Mouse (Mus musculus): ENCODE measurements at regions not wholly inside any gene's neighbourhood (a gene's known extent, or its start where the extent isn't known, plus 50 kb on each side); places are given as distances from the start of the nearest gene placed in this dataset.

DNA sequence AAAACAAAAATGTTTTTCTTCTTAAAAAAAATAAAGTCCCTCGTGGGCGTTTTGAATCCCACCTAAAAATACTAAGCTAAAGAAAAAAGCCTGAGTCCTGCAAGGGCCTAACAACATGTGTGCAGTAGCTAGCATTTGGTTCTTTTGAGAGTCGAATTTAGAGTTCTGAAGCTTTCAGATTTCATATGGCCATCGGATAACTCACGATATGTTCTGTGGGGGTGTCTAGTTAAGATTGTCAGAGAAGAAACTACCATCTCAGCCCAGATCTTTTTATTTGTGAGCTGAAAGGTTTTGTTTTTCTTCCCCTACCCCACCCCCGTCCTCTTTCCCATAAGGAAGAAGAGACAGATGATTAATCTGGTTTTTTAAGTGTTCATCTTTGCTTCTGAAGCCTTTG is 327.8 kb downstream of the Slc4a3 start:
- ATAC-seq (ENCODE audit: low FRiP score) (no peak), DNase-seq (ENCODE audit: low spot score) (no peak)
- no peaks in the 10 kb centered on the region for H3K4me1 ChIP-seq (ENCODE audit: insufficient read depth, low read length)
- H3K9ac ChIP-seq (replicated peaks; ENCODE audit: low read length, poor library complexity, severe bottlenecking) = no peak overlapping the region
- H3K27ac ChIP-seq (ENCODE audit: low read depth, low read length) = no peak overlapping the region
- H3K27me3 ChIP-seq (ENCODE audit: insufficient read depth, low read length) = no peaks in the 10 kb centered on the region
- no peaks in the 10 kb centered on the region for H3K9me3 ChIP-seq (ENCODE audit: low read length)
- TF ChIP-seq CTCF (IDR thresholded peaks at IDR 0.05) = no peak
- no peak overlapping the region for H3K4me3 ChIP-seq (ENCODE audit: low read depth, low read length)
- no peaks in the 10 kb centered on the region for H3K36me3 ChIP-seq (ENCODE audit: insufficient read depth, low read length)
- 83% methylated on average over 6 of the region's 6 CpGs for WGBS
- H3K4me2 ChIP-seq (ENCODE audit: low read depth, low read length, poor library complexity, severe bottlenecking) = no peak overlapping the region

DNA sequence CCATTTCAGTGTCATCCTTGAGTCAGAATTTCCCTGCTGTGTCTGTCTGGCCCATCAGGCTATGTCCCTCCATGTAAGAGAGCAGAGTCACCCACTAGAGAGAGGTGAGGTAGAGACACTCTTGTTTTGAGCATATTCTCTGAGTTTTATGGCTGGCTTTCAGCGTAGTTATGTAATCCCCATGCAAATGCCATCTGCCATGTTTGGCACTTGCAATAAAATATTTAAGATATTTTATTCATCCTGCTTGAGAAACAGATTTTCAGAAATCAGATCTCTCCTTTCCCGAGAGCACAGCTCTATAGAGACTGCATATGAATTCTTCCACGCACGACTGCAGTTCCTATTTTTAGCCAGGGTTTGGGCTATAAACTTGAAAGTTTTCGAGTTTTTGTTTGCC is 331.1 kb downstream of the Slc4a3 start:
- H3K4me1 ChIP-seq (ENCODE audit: insufficient read depth, low read length) = no peaks in the 10 kb centered on the region
- H3K27ac ChIP-seq (ENCODE audit: low read depth, low read length) = no peak overlapping the region
- H3K4me3 ChIP-seq (ENCODE audit: low read depth, low read length) = no peak overlapping the region
- no peaks in the 10 kb centered on the region for H3K36me3 ChIP-seq (ENCODE audit: insufficient read depth, low read length)
- ATAC-seq (ENCODE audit: low FRiP score) (no peak), DNase-seq (ENCODE audit: low spot score) (no peak)
- TF ChIP-seq CTCF (IDR thresholded peaks at IDR 0.05) = no peak
- H3K4me2 ChIP-seq (ENCODE audit: low read depth, low read length, poor library complexity, severe bottlenecking) = no peak overlapping the region
- no peak overlapping the region for H3K9ac ChIP-seq (replicated peaks; ENCODE audit: low read length, poor library complexity, severe bottlenecking)
- no peaks in the 10 kb centered on the region for H3K9me3 ChIP-seq (ENCODE audit: low read length)
- WGBS = 60% methylated on average over 5 of the region's 5 CpGs
- no peaks in the 10 kb centered on the region for H3K27me3 ChIP-seq (ENCODE audit: insufficient read depth, low read length)

DNA sequence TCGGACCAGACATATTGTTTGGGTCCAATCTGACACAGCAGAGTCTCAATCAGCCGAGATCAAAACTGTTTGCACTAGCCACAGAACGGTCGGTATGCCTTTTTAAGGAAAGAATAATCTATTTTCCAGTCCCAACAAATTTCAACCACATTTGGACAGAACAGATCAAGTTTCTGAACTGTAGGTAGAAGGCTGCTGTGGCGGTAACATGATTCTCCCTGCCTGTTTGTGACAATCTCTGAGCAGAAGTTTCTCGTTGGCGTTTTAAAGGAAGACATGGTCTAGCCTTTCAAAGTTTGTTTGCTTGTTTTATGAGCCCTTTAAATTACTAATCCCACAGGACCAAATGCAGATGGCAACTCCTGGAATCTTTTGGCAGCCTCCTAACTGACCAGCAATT is 339.6 kb downstream of the Slc4a3 start:
- Histone ChIP-seq H3K4me2 (ENCODE audit: low read depth, low read length, poor library complexity, severe bottlenecking) (no peak overlapping the region), H3K4me3 (ENCODE audit: low read depth, low read length) (no peak overlapping the region), H3K27me3 (ENCODE audit: insufficient read depth, low read length) (no peaks in the 10 kb centered on the region), H3K9ac (replicated peaks; ENCODE audit: low read length, poor library complexity, severe bottlenecking) (no peak overlapping the region), H3K36me3 (ENCODE audit: insufficient read depth, low read length) (no peaks in the 10 kb centered on the region), H3K27ac (ENCODE audit: low read depth, low read length) (no peak overlapping the region), H3K4me1 (ENCODE audit: insufficient read depth, low read length) (no peaks in the 10 kb centered on the region), H3K9me3 (ENCODE audit: low read length) (no peaks in the 10 kb centered on the region)
- TF ChIP-seq CTCF (IDR thresholded peaks at IDR 0.05) = no peak
- WGBS = 71% methylated on average over 7 of the region's 7 CpGs
- ATAC-seq (ENCODE audit: low FRiP score) = no peak
- DNase-seq (ENCODE audit: low spot score) = no peak

DNA sequence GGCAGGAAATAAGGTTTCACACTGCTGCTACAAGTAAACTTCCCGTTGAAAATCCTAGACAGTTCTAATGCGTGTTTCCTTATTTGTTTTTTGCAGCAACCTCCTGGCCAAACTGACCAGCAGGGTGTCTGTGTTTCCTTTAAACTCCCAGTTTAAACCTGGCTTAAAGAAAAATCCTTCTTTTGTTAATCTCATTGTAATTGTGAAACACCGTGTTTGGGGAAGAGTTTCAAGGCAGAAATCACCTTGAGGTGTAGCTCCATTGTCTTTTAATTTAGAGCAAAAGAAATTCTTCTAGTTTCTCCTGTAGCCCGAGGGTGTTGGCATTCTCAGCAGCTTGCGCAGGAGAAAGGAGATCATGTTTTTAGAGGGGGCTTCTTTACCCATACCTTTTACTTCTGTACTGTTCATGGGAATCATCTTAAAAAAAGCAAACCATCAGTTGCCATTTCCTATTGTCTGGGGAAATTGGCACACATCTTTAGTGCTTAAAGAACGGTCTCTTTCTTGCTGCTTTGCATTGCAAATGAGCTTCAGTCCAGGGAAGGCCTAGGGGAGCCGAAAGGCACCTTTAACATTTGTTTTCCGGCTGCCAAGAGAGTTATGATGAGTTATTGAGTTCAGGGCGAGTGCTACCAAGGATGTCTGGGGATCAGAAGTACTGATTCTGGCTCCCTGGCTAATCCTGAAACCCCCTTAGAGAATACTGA is 342.6 kb downstream of the Slc4a3 start:
- no peak overlapping the region for H3K4me3 ChIP-seq (ENCODE audit: low read depth, low read length)
- no peaks in the 10 kb centered on the region for H3K9me3 ChIP-seq (ENCODE audit: low read length)
- H3K4me1 ChIP-seq (ENCODE audit: insufficient read depth, low read length) = no peaks in the 10 kb centered on the region
- no peak for ATAC-seq (ENCODE audit: low FRiP score)
- H3K27me3 ChIP-seq (ENCODE audit: insufficient read depth, low read length) = no peaks in the 10 kb centered on the region
- H3K4me2 ChIP-seq (ENCODE audit: low read depth, low read length, poor library complexity, severe bottlenecking) = no peak overlapping the region
- no peak overlapping the region for H3K9ac ChIP-seq (replicated peaks; ENCODE audit: low read length, poor library complexity, severe bottlenecking)
- no peak for DNase-seq (ENCODE audit: low spot score)
- TF ChIP-seq CTCF (IDR thresholded peaks at IDR 0.05) = no peak
- H3K36me3 ChIP-seq (ENCODE audit: insufficient read depth, low read length) = no peaks in the 10 kb centered on the region
- 15% methylated on average over 9 of the region's 9 CpGs for WGBS
- H3K27ac ChIP-seq (ENCODE audit: low read depth, low read length) = no peak overlapping the region

DNA sequence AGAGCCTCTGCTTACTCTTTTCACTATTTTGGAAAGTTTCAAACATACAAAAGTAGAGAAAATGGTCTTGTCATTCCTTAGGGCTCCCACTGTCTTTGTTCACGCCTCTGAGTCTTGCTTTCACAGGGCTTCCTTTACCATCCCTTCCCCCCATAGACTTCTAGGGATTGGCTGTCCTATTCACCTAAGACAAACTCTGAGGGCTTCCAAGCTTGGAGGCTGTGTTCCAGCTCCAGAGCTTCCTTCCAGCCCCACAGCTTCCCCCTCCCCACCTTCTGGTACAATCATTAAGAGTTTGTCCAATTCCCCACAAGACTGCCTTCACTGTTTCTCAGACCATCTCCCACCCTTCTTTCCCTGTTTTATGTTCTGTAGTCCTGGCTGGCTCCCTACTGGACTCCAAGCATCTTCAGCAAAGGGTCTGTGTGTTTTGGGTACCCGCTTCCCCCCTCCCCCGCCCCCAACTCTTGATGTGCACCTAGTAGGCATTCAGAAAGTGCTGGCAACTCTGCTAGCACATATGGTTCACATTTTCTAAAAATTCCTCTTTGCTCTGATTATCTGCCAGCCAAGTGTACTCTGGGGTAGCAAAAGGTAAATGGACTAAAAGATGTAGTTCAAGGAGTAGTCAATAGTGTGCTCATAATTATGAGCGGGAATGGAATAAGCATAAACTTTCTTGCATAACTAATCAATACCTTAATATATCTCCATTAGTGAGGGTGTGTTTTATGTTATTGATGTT is 344.0 kb downstream of the Slc4a3 start:
- Histone ChIP-seq H3K27me3 (ENCODE audit: insufficient read depth, low read length) (no peaks in the 10 kb centered on the region), H3K4me1 (ENCODE audit: insufficient read depth, low read length) (no peaks in the 10 kb centered on the region), H3K9ac (replicated peaks; ENCODE audit: low read length, poor library complexity, severe bottlenecking) (no peak overlapping the region), H3K9me3 (ENCODE audit: low read length) (no peaks in the 10 kb centered on the region), H3K27ac (ENCODE audit: low read depth, low read length) (no peak overlapping the region), H3K36me3 (ENCODE audit: insufficient read depth, low read length) (no peaks in the 10 kb centered on the region), H3K4me3 (ENCODE audit: low read depth, low read length) (no peak overlapping the region), H3K4me2 (ENCODE audit: low read depth, low read length, poor library complexity, severe bottlenecking) (no peak overlapping the region)
- no peak for ATAC-seq (ENCODE audit: low FRiP score)
- DNase-seq (ENCODE audit: low spot score) = no peak
- TF ChIP-seq CTCF (IDR thresholded peaks at IDR 0.05) = no peak
- WGBS = 75% methylated on average over 4 of the region's 4 CpGs

DNA sequence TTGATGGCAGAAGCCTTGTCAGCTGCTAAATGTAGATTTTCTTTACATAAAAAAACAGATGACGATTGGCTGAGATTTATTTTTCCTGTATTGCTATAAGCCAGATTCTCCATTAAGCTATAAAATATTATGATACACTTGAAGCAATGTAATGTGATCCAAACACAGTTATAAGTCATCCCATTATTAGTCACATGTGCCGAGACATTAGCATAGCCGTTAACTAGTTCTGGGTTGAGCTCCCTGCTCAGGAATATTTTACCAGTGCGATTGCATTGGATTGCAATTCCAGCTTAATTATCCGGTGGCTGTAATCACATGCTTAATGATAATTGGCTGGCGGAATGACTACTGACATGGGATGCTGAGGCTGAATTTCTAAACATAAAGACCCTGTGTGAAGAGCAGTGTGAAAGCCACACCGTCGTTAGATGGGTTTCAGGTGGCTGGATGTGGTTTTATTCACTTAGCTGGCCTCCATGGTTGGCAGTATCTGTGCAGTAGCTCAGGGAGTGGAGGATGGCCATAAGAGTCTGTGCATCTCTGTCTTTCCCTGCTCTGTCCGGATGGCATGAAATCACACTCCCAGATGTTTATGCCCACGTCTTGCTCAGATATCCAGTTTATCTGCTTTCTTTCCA is 344.7 kb downstream of the Slc4a3 start:
- WGBS = 78% methylated on average over 10 of the region's 10 CpGs
- peak; percentile 19 for DNase-seq (ENCODE audit: low spot score)
- H3K4me3 ChIP-seq (ENCODE audit: low read depth, low read length) = no peak overlapping the region

More for the DNA sequence above, 344.7 kb downstream of the Slc4a3 start:
- no peaks in the 10 kb centered on the region for H3K36me3 ChIP-seq (ENCODE audit: insufficient read depth, low read length)
- no peak overlapping the region for H3K4me2 ChIP-seq (ENCODE audit: low read depth, low read length, poor library complexity, severe bottlenecking)
- no peak for ATAC-seq (ENCODE audit: low FRiP score)
- H3K27ac ChIP-seq (ENCODE audit: low read depth, low read length) = no peak overlapping the region
- H3K9ac ChIP-seq (replicated peaks; ENCODE audit: low read length, poor library complexity, severe bottlenecking) = no peak overlapping the region
- no peak for TF ChIP-seq CTCF (IDR thresholded peaks at IDR 0.05)
- H3K9me3 ChIP-seq (ENCODE audit: low read length) = no peaks in the 10 kb centered on the region
- H3K4me1 ChIP-seq (ENCODE audit: insufficient read depth, low read length) = no peaks in the 10 kb centered on the region
- no peaks in the 10 kb centered on the region for H3K27me3 ChIP-seq (ENCODE audit: insufficient read depth, low read length)

All from midbrain, postnatal 0 days (tissue).